In the genomic region with DNA sequence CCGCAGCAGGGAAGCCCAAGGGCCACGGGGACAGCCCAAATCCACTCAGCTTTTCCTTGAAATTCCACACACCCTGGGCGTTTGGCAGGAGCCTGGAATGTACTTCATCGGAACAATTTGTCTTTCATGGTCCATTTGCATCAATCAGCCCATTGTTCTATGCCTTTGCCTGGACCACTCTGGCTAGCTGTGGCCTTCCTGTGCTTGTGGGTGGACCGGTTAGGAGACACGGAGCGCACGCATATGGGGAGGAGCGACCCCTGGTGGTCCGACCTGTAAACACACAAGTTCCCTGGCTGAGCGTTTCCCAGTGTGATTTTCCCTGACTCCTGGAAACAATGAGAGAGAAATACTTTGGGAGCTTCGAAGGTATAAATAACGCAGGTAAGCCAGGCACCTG, we compare ENCODE assay signal across 7 mouse cellular contexts. TPM values are rescaled to one million over a fixed set of nuclear protein-coding genes. Genes with fewer than 3 reads are reported as not detected.
DNase-seq lines count a peak whose midpoint lies in the region; ATAC-seq lines count a peak whose summit lies in the region.

No protein-coding gene starts in this region.

- DNase-seq in cerebellum, postnatal 36 days, result peak; percentile 59 to 63
- DNase-seq in gastrocnemius, adult 18-20 months (ENCODE audit: low spot score), result peak; percentile 82
- peak; percentile 80 for DNase-seq in induced T-regulatory cell, adult 2 months (ENCODE audit: low read depth)
- peak; percentile 64 for DNase-seq in left cerebral cortex, adult 8-10 months (ENCODE audit: low spot score in 2 of 2)
- peak; percentile 86 for DNase-seq in mesoderm, embryonic 11.5 days (ENCODE audit: low read depth, low spot score)
- DNase-seq in spleen, adult 12 weeks (ENCODE audit: low spot score), result peak; percentile 40

- peak; percentile 79 for ATAC-seq in activated CD4-positive, CD25-positive, alpha-beta regulatory T cell, adult 4 months

RNA-seq across cellular contexts. Expression of gene Tnni1, which starts 2.0 kb away (rescaled TPM):
- not detected for polyA plus RNA-seq in activated CD4-positive, CD25-positive, alpha-beta regulatory T cell, adult 4 months (2017; shearing (Covaris generic))
- 100 to 1,000 TPM; 310 to 354 TPM for total RNA-seq in gastrocnemius, adult 18-20 months (2021)
- total RNA-seq in left cerebral cortex, adult 8-10 months (2022), result 1 to 10 TPM; 3.7 to 7.8 (median 4.2) TPM

RNA-seq across cellular contexts. Expression of gene Phlda3, which starts 15.3 kb away (rescaled TPM):
- 1 to 10 TPM; 1.9 to 3.8 TPM for polyA plus RNA-seq in activated CD4-positive, CD25-positive, alpha-beta regulatory T cell, adult 4 months (2017; shearing (Covaris generic))
- total RNA-seq in gastrocnemius, adult 18-20 months (2021), result 100 to 1,000 TPM; 152 to 154 TPM
- total RNA-seq in left cerebral cortex, adult 8-10 months (2022), result 10 to 100 TPM; 20.7 to 22.0 (median 21.7) TPM

RNA-seq across cellular contexts. Expression of gene Lad1, which starts 37.2 kb away (rescaled TPM):
- 10 to 100 TPM in 1 of 2 experiments, 1 to 10 TPM in 1; 7.8 to 12.4 TPM for polyA plus RNA-seq in activated CD4-positive, CD25-positive, alpha-beta regulatory T cell, adult 4 months (2017; shearing (Covaris generic))
- under 1 TPM in 1 of 2 experiments, not detected in 1; 0.09 TPM for total RNA-seq in gastrocnemius, adult 18-20 months (2021)
- 1 to 10 TPM in 2 of 4 experiments, under 1 TPM in 2; 0.68 to 1.2 (median 1.1) TPM for total RNA-seq in left cerebral cortex, adult 8-10 months (2022)

RNA-seq across cellular contexts. Expression of gene Tnnt2, which starts 54.9 kb away (rescaled TPM):
- polyA plus RNA-seq in activated CD4-positive, CD25-positive, alpha-beta regulatory T cell, adult 4 months (2017; shearing (Covaris generic)), result under 1 TPM; 0.46 to 0.83 TPM
- 1 to 10 TPM; 3.3 to 4.3 TPM for total RNA-seq in gastrocnemius, adult 18-20 months (2021)
- 10 to 100 TPM; 11.8 to 18.8 (median 13.4) TPM for total RNA-seq in left cerebral cortex, adult 8-10 months (2022)

Comparison
In these comparisons a context has a peak if more than half of its experiments do, and no peak if none do; other contexts are left out.
1. Peak in every context shown above with its lines: DNase-seq and ATAC-seq.
2. RNA of gene Tnni1, which starts 2.0 kb away (total RNA-seq): 310 to 354 TPM in gastrocnemius, adult 18-20 months; 3.7 to 7.8 TPM in left cerebral cortex, adult 8-10 months; every median in the first group is over 10 times any median in the second.
3. RNA of gene Phlda3, which starts 15.3 kb away (total RNA-seq): 152 to 154 TPM in gastrocnemius, adult 18-20 months; 20.7 to 22.0 TPM in left cerebral cortex, adult 8-10 months; every median in the first group is over 4 times any median in the second.